Mouse (Mus musculus) T-helper 1 cell (primary cell): Measurements from ENCODE around the gene Ano10.
"Not testable (repeated sequence)": the region's sequence is repeated elsewhere in the genome, so short reads cannot be mapped to it uniquely, and the experiment has no call there.

Experiments used
- in situ Hi-C: fragments of 300-600 bp; cut with MboI, MseI; formaldehyde crosslinking; loops from one replicate; pipeline ENCODE4 v1.15.1; 2025; ENCODE audit warnings: high pct_unique_total_duplicates

The Ano10 gene

DNA sequence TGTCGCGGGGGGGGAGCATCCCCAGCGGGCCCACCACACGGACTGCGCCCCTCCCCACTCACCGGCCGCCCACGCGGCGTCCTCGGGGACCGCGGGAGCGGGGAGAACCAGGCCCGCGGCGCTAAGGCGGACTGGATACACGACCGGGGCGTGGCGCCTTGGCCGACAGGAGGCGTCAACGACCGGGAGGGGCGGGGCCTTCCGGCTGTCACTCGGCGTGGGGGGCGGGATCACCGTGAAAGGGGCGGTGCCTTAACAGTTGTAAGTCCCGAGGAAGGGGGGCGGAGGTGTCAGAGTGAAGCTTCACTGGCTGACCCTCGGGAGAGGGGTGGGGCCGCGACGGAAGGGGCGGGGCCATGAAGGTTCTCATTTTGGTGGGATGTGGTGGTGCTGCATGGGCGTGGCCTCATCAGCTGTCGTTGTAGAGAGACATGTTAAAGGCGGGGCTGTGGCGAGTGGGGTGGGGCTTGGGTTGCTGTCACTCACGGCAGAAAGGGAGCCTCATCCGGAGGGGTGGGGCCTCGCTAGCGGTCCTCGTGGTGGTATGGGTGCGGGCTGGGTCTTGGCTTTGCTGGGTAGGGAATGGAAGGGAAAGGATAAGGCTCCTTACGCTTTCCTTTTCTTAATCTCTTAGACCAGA is at the start of gene Ano10:
TSS of gene Ano10 (minus strand) at position 182 of the 640 bp plus-strand sequence.
- in situ Hi-C loops, result no loop called here

DNA sequence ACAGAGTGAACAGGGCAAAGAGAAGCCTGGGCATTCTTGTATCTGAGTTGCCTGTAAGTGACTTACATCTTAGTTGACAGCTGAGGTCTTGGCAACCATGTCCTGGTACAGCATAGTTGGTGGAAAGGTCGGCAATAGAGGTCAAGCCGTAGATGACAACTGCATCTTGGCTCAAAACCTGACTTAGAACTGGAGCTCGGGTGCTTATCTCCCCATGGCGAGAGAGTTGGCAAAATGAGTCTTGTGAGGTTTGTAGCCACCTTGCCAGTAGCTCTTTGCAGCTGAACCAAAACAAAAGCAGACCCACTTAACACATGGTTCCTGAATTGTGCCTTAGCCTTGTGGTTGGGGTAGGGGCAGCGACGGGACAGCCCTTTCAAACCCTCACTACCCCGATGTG is 49.2 kb upstream of the Ano10 start:
- in situ Hi-C loops, result no loop called here

DNA sequence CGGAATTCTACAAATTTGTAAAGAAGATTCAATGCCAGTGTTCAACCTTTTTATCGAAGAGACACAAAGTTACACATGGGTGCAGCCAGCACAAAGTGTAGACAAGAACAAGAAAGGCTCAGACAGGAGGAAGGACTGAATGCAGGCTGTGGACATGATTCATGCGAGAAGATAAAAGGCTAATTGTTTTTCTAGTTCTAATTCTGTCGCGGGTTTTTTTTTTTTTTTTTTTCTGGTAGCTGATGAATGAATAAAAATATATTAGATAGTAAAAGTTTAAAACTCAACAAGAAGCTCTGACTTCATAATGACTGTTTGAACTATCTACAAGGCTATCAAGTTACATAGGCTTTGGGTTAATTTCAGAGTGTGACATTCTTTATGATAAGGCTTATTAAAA is 45.7 kb upstream of the Ano10 start:
- in situ Hi-C loops, result no loop called here

DNA sequence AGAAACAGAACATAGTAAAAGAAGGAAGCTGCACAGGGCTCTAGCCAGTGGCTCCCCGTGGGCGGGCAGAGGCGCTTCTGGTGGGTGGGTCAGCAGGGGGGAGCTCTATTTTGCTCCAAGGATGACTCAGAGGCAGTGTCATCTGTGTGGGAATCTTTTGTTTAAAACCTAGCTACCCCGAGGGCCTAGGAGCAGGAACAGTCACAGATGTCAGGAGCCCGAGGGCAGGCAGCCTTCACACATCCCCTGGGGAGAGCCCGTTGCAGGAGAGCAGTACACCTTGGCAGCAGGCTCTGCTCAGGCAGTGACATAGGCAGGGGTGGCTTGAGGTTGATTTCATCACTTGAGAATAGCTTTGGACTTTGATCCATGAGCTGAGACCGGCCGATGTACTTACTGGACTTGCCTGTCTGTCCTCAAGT is 43.3 kb upstream of the Ano10 start:
- in situ Hi-C loops, result no loop called here

DNA sequence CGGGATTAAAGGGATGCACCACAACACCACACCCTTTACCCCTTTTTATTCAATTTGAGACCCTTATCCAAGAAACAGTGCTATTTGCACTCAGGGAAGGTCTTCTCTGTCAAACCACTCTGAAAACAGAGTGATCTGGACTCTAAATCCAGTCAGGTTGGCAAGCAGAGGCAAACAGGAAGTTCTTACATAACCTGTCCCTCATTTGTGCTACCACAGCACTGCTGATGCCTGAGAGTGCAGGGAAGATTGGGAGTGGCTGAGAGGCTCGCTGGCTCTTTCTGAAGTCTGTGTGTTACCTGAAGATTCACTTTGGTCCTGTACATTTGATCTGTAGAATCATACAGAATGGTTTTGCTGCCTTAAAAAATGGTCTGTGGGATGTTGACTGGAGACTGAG is 42.5 kb upstream of the Ano10 start:
- in situ Hi-C loops, result no loop called here

DNA sequence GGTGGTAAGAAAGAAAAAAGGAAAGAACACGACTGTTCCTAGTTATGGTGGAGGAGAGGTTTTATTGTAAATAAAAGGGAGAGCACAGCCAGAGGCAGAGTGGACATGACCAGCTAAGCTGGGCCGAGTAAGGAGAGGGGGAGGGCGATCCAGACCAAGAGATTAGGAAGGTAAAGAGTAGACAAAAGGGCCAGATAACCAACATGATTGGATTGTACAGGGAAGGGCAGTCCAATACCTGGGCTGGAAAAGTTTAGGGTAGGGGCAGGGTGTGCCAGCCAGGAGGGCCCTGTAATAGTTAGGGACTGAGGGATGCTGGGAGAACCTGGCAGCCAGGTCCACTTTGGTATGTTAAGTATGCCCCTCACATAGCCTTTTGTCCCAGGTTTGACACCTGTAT is 34.0 kb upstream of the Ano10 start:
- in situ Hi-C loops, result no loop called here

DNA sequence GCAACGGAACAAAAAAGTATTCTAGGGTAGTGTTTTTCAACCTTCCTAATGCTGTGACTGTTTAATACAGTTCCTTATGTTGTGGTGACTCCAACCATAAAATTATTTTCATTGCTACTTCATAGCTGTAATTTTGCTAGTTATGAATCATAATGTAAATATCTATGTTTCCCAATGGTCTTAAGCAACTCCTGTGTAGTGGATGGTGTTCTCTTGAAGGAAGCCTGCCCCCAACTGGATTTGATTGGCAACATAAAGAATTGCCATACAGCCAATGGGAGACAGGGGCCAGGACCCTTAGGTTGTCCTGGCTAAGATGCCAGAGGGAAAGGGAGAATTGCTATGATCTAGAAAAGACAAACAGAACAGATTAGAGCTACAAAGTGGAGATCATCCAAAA is 31.8 kb upstream of the Ano10 start:
- in situ Hi-C loops, result no loop called here

DNA sequence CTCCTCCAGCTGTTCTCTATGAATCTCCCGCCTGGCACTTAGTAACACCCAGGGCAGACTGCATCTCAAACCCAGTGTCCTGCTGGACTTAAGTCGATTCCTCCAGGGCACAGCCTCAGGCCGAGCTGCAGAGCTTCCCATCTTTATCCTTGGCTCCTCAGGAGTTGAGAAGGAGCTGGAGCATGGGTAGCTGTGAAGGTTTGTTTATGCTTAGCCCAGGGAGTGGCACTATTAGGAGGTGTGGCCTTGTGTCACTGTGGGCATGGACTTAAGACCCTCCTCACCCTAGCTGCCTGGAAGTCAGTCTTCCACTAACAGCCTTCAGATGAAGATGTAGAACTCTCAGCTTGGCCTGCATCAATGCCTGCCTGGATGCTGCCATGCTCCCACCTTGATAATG is 28.1 kb upstream of the Ano10 start:
- in situ Hi-C loops, result no loop called here

DNA sequence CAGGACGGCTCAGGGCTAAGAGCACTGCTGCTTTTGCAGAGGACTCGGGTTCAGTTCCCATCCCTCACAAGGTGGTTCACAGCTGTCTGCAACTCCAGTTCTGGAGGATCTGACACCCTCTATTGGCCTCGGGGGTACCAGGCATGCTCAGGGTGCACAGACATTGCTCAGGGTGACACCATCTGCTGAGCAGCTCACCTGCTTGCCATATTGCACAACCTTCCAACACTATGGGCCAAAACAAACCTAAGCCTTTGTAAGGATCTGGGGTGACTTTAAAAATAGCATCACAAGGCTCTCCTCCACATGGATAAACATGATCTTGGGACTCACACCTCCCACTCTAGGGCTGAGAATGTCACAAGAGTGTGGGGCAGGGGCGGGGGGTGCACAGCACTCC is 26.4 kb upstream of the Ano10 start:
- in situ Hi-C loops, result no loop called here

DNA sequence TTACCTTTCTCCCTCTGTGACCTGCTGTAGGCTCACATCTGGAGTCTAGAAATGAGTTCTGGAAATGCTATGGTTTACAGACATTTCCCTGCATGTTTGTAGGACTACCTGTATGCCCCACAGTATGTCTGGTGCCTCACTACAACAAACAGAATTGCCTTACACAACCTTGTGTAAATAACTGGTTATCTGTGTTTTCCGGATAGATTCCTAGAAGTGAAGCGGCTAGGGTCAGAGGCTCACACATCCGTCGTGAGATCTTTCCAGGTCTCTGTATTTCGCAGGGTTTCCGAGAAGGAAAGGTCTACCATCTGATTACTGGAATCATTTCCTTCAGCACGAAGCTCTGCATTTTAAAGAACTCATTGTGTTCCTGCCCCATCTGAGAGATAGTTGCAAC is 22.3 kb upstream of the Ano10 start:
- in situ Hi-C loops, result no loop called here

DNA sequence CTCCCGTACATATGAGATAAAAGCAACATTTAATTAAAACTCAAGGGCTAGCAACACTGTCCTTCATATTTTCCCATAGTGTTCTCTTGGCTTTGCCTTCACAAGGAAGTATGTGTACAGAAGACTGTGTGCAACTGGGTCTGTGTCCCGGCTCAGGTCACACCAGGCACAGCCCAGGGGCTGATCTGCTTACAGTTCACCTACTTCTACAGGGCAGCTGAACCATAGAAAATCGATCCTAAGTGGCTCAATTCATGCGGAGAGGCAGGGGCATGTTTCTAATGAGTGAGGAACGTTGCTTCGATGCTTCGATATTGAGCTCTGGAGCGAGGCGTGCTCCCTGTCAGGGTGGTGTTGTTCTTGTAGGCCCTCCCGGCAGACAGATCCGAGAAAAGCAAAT is 21.3 kb upstream of the Ano10 start:
- in situ Hi-C loops, result no loop called here

DNA sequence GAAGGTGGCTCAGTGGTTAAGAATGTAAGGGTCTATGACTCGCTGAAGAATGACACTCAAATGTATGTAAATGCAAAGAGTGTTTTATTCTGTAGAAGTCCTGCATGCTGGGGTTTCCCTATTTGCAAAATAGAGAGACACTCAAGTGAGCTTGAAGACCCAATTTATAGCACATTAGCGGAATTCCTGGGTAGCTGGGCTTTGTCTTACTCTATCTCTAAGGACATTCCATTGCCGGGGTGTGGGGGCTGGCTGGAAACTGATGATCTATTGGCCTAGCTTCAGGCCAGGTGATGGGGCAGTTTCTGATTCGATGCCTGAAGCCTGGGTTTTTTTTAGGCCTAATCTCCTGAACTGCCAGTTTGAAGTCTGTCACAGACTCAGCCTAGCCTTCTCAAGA is 20.7 kb upstream of the Ano10 start:
- in situ Hi-C loops, result no loop called here

DNA sequence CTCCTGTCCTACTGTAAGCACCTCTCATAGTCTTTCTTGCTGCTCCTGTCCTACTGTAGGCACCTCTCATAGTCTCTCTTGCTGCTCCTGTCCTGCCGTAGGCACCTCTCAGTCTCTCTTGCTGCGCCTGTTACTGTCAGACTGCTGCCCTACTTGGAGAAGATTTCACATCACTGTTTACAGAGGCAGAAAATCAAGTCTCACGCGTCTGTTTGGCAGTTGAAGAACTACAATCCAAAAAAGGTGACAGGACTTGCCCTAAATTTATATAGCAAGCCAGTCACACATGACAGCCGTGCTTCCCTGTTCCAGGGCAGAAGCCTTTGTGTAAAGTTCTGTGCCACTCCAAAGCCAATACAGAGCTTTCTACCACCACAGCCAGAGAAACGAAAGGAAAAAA is 20.2 kb upstream of the Ano10 start:
- in situ Hi-C loops, result no loop called here

DNA sequence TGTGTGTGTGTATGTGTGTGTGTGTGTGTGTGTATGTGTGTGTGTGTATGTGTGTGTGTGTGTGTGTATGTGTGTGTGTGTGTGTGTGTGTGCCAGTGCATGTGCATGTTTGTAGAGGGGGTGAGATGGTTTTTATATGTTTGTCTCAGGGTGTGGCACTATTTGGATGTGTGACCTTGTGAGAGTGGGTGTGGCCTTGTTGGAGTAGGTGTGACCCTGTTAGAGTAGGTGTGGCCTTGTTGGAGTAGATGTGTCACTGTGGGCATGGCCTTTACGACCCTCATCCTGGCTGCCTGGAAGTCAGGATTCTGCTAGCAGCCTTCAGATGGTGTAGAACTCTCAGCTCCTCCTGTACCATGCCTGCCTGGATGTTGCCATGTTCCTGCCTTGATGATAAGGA is 18.9 kb upstream of the Ano10 start:
- in situ Hi-C loops, result not testable (repeated sequence)

DNA sequence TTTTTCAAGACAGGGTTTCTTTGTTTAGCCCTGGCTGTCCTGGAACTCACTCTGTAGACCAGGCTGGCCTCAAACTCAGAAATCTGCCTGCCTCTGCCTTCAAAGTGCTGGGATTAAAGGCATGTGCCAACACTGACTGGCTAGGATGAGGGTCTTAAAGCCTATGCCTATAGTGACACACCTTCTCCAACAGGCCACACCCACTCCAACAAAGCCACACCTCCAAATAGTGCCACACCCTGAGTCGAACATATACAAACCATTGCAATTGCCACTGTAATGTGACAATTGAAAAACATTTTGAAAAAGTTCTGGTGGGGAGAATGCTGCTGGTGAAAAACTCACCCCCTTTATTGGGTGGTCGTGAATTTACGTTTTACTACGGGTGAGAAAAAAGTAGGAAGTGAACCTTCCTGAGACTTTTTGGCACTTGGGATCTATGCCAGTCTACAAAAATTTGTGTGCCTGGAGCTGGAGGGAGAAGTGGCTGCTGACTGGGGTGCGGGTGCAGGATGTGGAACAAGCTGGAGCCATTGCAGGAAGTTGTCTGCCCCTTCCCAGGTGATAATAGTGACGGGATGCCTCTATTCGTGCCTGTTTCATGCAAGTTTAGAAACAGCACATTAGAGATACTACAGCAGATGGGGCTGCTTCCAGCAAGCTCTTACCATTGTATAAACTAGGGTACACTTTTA is 18.2 kb upstream of the Ano10 start:
- in situ Hi-C loops, result no loop called here

DNA sequence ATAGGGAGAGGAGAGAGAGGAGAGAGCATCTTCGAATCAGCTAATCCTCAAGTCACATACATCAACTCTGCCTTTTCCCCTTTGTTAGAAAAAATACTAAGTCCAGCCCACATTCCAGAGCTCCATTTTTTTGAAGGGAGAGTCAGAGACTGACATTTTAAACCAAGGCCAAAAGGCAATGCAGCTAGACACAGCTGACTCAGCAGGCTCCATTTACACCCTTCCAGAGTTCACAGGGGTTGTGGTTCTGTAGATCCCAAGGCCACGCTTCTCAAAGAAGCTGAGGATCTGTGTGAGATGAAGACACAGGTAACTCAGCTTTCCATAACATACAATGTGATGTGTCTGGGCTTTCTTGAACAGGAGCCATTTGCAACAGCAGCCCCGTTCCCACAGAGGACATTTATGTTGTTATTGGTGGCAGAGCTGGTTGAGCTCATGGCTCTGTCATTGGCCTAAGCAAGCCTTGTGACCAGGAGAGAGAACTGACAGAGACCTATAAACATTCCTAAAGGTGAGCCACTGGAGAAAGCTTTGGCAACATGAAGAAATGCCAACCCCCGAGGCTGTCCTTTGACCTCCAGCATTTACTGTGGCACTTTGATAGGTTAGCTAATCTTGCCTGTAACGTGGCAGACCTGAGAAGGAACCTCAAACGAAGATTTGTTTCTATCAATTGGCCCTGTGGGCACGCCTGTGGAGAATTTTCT is 17.0 kb upstream of the Ano10 start:
- in situ Hi-C loops, result no loop called here

DNA sequence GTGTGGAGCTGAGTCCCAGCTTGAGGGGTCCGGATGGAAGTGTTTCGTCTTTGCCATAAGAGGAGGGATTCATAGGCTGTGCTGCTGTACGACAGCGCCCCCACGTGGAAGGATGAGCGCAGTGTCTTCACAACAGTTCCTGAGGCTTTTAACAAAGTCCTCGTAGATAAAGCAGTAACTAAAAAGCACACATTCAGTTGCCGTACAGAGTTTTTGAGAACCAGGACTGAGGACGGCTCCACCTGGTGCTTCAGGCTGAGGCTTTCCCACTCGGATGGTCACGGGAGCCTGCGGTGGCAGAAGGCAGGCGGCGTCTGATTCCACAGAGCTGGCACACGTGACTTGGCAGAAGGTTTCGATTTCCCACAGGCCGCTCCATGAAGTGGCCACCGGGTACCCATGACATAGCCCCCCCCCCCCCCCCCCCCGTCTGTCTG is 16.4 kb upstream of the Ano10 start:
- in situ Hi-C loops, result no loop called here

DNA sequence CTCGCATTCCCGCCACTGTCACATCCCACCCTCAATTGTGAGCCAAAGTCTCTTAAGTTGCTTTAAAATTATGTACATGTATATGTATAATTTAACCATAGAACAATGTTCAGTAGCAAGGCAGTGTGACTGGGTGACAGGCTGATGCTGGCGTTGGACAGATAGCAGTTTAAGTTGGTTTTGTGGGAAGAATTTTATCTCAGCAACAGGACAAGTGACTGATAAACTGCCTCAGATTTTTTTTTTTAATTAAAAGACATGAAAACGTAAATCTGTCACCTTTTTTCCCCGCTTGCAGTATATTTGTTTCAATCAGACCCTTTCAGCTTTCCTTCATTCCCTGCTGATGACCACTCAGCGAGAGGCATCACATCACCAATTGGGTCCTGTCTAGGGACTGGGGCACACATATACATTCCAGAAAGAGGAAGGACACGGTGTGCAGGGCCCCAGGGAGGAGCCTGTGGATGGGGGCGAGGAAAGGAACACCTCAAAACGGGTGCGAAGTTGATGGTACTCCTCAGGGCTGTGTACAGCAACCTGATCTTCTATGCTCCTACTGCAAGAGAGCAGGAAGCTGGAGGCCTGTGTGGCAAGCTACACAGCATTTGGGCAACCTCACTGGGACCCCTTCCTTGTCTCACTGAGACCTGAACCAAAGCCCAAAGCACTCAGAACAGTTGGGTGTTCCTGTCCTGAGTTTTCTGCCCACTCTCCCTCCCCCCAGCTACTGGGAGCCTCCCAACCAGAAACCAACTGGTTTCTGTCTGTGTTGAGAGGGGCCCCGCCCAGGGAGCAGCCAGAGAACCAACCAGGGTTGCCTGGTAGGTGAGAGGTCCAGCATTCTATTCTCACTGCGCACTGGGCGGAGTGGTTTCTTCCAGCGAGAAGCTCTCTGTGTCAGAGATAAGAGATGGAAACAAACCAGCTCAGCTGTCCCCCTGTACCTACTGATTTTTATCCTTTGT is 15.1 kb upstream of the Ano10 start:
- in situ Hi-C loops, result loop anchor here (5.0 to 10.0 kb wide), 2 partner anchors 72 to 104 kb away; no protein-coding TSS in a partner anchor

DNA sequence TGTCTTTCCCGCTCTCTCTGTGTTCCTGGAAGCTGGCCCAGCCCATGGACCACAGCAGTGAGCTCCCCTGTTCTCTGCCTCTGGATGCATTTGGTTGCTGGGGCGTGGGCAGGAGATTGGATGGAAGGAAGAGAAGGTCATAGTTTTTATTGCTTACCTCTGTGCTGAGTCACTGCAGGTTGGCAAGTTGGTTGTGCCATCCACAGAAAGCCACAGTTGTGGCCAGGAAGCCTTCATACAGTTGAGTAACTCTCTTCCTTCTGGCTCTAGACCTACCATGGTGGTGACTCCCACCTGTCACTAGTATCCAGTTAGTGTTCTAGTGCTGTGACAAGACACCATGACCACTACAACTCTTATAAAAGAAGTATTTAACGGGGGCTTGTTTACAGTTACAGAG is 11.1 kb upstream of the Ano10 start:
- in situ Hi-C loops, result loop anchor here (5.0 to 10.0 kb wide), 2 partner anchors 68 to 101 kb away; no protein-coding TSS in a partner anchor

DNA sequence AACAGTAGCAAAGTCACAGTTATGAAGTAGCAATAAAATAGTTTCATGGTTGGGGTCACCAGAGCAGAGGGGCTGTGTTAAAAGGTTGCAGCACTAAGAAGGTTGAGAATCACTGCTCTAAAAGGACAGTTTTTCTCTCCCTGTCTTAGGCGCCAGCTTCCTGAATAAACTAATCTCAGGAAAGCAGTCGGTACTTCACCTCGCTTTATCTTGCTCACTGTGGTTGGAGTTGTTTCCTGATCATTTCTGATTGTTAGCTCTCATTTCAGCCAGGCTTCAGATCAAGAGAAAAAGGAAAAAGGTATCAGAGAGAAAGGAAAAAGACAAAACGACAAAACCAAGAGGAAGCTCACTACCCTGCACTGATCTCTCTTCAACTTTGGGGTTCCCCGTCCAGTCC is 1.9 kb upstream of the Ano10 start:
- in situ Hi-C loops, result no loop called here

DNA sequence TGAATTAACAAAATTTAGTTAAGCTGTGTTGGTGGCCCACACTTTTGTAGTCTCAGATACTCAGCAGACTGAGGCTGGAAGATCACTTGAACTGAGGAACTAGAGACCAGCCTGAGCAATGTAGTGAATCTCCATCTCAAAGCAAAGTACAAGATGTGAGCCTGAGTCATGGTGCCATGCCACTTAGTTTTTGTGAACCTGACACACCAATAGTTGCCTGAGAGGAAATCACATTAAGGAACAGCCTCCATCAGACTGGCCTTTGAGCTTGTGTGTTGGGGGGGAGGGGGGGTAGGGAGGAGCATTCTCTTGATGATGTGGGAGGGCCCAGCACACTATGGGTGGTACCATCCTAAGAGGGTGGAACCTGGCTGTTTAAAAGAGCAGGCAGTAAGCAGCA is 1.2 kb upstream of the Ano10 start:
- in situ Hi-C loops, result no loop called here

DNA sequence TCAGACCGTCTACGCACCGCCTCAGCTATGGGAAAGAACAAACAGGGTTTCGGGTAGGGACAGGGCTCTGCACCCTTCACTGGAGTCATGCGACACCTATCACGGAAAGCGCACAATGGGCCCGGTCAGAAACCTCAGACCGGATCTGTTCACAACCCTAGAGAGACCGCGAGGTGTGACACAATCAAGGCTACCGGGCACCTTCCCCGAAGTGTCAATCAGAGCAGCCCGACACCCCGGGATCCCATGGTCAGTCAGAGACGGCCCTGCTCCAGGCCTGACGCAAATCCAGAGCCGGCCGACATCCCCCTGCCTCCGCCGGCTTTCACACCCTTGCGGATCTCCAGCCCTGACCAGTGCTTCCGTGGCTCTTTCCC is 370 bp downstream of the Ano10 start:
- in situ Hi-C loops, result no loop called here
